Mouse (Mus musculus) lung, postnatal 0 days (tissue): ENCODE measurements at regions not wholly inside any gene's neighbourhood (a gene's known extent, or its start where the extent isn't known, plus 50 kb on each side); places are given as distances from the start of the nearest gene placed in this dataset.
A peak's percentile ranks its signal among the peaks of the same experiment; 100 is the strongest.

Source experiments
- CTCF ChIP-seq: IDR thresholded peaks from 2 replicates; pipeline ENCODE4 v1.5.1; 2016; ENCODE audit warnings: antibody characterized with exemption, mild to moderate bottlenecking
- EP300 ChIP-seq: IDR thresholded peaks from 2 replicates; pipeline ENCODE4 v1.6.1; 2016; ENCODE audit warnings: antibody characterized with exemption, mild to moderate bottlenecking, control low read depth

- TF ChIP-seq CTCF (no peak), EP300 (peak; percentile 59)
These were observed 385.4 kb upstream of the Adamts9 start for GRCm38 (mm10) chr6:93328683-93329082.
